Mouse (Mus musculus): ENCODE measurements at regions not wholly inside any gene's neighbourhood (a gene's known extent, or its start where the extent isn't known, plus 50 kb on each side); places are given as distances from the start of the nearest gene placed in this dataset.

- Histone ChIP-seq H3K4me1 (ENCODE audit: control insufficient read depth, insufficient read depth, low read length) (no peaks in the 10 kb centered on the region; the same call in 1 of the 2 replicates), H3K9ac (ENCODE audit: low read depth, low read length) (no peak overlapping the region), H3K27ac (no peak overlapping the region), H3K79me2 (replicated peaks; ENCODE audit: control insufficient read depth, insufficient read depth, low read length) (no peaks in the 10 kb centered on the region), H3K36me3 (ENCODE audit: control insufficient read depth, insufficient read depth, low read length) (no peaks in the 10 kb centered on the region), H3K4me3 (no peak overlapping the region), H3K27me3 (ENCODE audit: control insufficient read depth, insufficient read depth, low read length) (no peaks in the 10 kb centered on the region)
- TF ChIP-seq EP300 (IDR thresholded peaks at IDR 0.05; ENCODE audit: insufficient read depth, low read depth, low read length) = no peak
- no peak for TF ChIP-seq CTCF (IDR thresholded peaks at IDR 0.05)
- no peak for TF ChIP-seq POLR2A (IDR thresholded peaks at IDR 0.05; ENCODE audit: insufficient read depth, low read depth, low read length)
- no peak for DNase-seq
- 21% methylated on average over 2 of the region's 2 CpGs for WGBS
- intact Hi-C loops (cut with DNase I) = no loop called here
Observed at GRCm38 (mm10) chr3:117076734-117077133, 107.9 kb upstream of the Palmd start.

GRCm38 (mm10) chr3:117073399-117073798 lies 104.6 kb upstream of the Palmd start:
- Histone ChIP-seq H3K79me2 (replicated peaks; ENCODE audit: control insufficient read depth, insufficient read depth, low read length) (no peaks in the 10 kb centered on the region), H3K27me3 (ENCODE audit: control insufficient read depth, insufficient read depth, low read length) (no peaks in the 10 kb centered on the region), H3K9ac (ENCODE audit: low read depth, low read length) (no peak overlapping the region), H3K4me1 (ENCODE audit: control insufficient read depth, insufficient read depth, low read length) (no peaks in the 10 kb centered on the region; the same call in 1 of the 2 replicates), H3K4me3 (no peak overlapping the region), H3K36me3 (ENCODE audit: control insufficient read depth, insufficient read depth, low read length) (no peaks in the 10 kb centered on the region), H3K27ac (no peak overlapping the region)
- TF ChIP-seq EP300 (IDR thresholded peaks at IDR 0.05; ENCODE audit: insufficient read depth, low read depth, low read length) (no peak), CTCF (IDR thresholded peaks at IDR 0.05) (no peak), POLR2A (IDR thresholded peaks at IDR 0.05; ENCODE audit: insufficient read depth, low read depth, low read length) (no peak)
- intact Hi-C loops (cut with DNase I) = no loop called here
- 55% methylated on average over 4 of the region's 4 CpGs for WGBS
- no peak for DNase-seq

GRCm38 (mm10) chr3:117072998-117073397 lies 104.2 kb upstream of the Palmd start:
- no peak overlapping the region for H3K4me3 ChIP-seq
- no peaks in the 10 kb centered on the region for H3K36me3 ChIP-seq (ENCODE audit: control insufficient read depth, insufficient read depth, low read length)
- intact Hi-C loops (cut with DNase I) = no loop called here
- H3K27ac ChIP-seq = no peak overlapping the region
- no peak overlapping the region for H3K9ac ChIP-seq (ENCODE audit: low read depth, low read length)
- TF ChIP-seq EP300 (IDR thresholded peaks at IDR 0.05; ENCODE audit: insufficient read depth, low read depth, low read length) (no peak), CTCF (IDR thresholded peaks at IDR 0.05) (no peak), POLR2A (IDR thresholded peaks at IDR 0.05; ENCODE audit: insufficient read depth, low read depth, low read length) (no peak)
- no peaks in the 10 kb centered on the region; the same call in 1 of the 2 replicates for H3K4me1 ChIP-seq (ENCODE audit: control insufficient read depth, insufficient read depth, low read length)
- no peak for DNase-seq
- 76% methylated on average over 3 of the region's 3 CpGs for WGBS
- H3K27me3 ChIP-seq (ENCODE audit: control insufficient read depth, insufficient read depth, low read length) = no peaks in the 10 kb centered on the region
- H3K79me2 ChIP-seq (replicated peaks; ENCODE audit: control insufficient read depth, insufficient read depth, low read length) = no peaks in the 10 kb centered on the region

- no peaks in the 10 kb centered on the region for H3K27me3 ChIP-seq (ENCODE audit: control insufficient read depth, insufficient read depth, low read length)
- no peak overlapping the region for H3K4me3 ChIP-seq
- H3K4me1 ChIP-seq (ENCODE audit: control insufficient read depth, insufficient read depth, low read length) = peaks cover 4% of the 10 kb centered on the region
- H3K36me3 ChIP-seq (ENCODE audit: control insufficient read depth, insufficient read depth, low read length) = no peaks in the 10 kb centered on the region
- WGBS = 90% methylated on average over 5 of the region's 5 CpGs
- intact Hi-C loops (cut with DNase I) = no loop called here
- H3K79me2 ChIP-seq (replicated peaks; ENCODE audit: control insufficient read depth, insufficient read depth, low read length) = no peaks in the 10 kb centered on the region
- no peak overlapping the region for H3K27ac ChIP-seq
- TF ChIP-seq EP300 (IDR thresholded peaks at IDR 0.05; ENCODE audit: insufficient read depth, low read depth, low read length) (no peak), CTCF (IDR thresholded peaks at IDR 0.05) (no peak), POLR2A (IDR thresholded peaks at IDR 0.05; ENCODE audit: insufficient read depth, low read depth, low read length) (no peak)
- H3K9ac ChIP-seq (ENCODE audit: low read depth, low read length) = no peak overlapping the region
- DNase-seq = no peak
Observed at GRCm38 (mm10) chr3:117071851-117072250, 103.1 kb upstream of the Palmd start.

- no peak overlapping the region for H3K9ac ChIP-seq (ENCODE audit: low read depth, low read length)
- no peak overlapping the region for H3K4me3 ChIP-seq
- no peaks in the 10 kb centered on the region for H3K79me2 ChIP-seq (replicated peaks; ENCODE audit: control insufficient read depth, insufficient read depth, low read length)
- peaks cover 4% of the 10 kb centered on the region for H3K4me1 ChIP-seq (ENCODE audit: control insufficient read depth, insufficient read depth, low read length)
- TF ChIP-seq POLR2A (IDR thresholded peaks at IDR 0.05; ENCODE audit: insufficient read depth, low read depth, low read length) (0 out of 2 replicates have a peak, but pooled peaks have one; percentile 10), EP300 (IDR thresholded peaks at IDR 0.05; ENCODE audit: insufficient read depth, low read depth, low read length) (no peak)
- 43% methylated on average over 7 of the region's 7 CpGs for WGBS
- peak; percentile 22 to 26 for DNase-seq
- peak overlapping the region; percentile 62 for H3K27ac ChIP-seq
- no peaks in the 10 kb centered on the region for H3K36me3 ChIP-seq (ENCODE audit: control insufficient read depth, insufficient read depth, low read length)
- no peaks in the 10 kb centered on the region for H3K27me3 ChIP-seq (ENCODE audit: control insufficient read depth, insufficient read depth, low read length)
- intact Hi-C loops (cut with DNase I) = loop anchor here (5.0 kb wide), 3 partner anchors 40 to 145 kb away; no protein-coding TSS in a partner anchor
Observed at GRCm38 (mm10) chr3:117067470-117068053, 98.8 kb upstream of the Palmd start.

- Histone ChIP-seq H3K4me3 (no peak overlapping the region), H3K27ac (no peak overlapping the region), H3K4me1 (ENCODE audit: control insufficient read depth, insufficient read depth, low read length) (peaks cover 4% of the 10 kb centered on the region), H3K36me3 (ENCODE audit: control insufficient read depth, insufficient read depth, low read length) (no peaks in the 10 kb centered on the region), H3K79me2 (replicated peaks; ENCODE audit: control insufficient read depth, insufficient read depth, low read length) (no peaks in the 10 kb centered on the region), H3K9ac (ENCODE audit: low read depth, low read length) (no peak overlapping the region), H3K27me3 (ENCODE audit: control insufficient read depth, insufficient read depth, low read length) (no peaks in the 10 kb centered on the region)
- intact Hi-C loops (cut with DNase I) = loop anchor here (5.0 kb wide), 3 partner anchors 41 to 144 kb away; no protein-coding TSS in a partner anchor
- TF ChIP-seq POLR2A (IDR thresholded peaks at IDR 0.05; ENCODE audit: insufficient read depth, low read depth, low read length) = no peak
- TF ChIP-seq CTCF (IDR thresholded peaks at IDR 0.05) = no peak
- TF ChIP-seq EP300 (IDR thresholded peaks at IDR 0.05; ENCODE audit: insufficient read depth, low read depth, low read length) = no peak
- 90% methylated on average over 2 of the region's 2 CpGs for WGBS
- DNase-seq = no peak
Observed at GRCm38 (mm10) chr3:117065904-117066303, 97.1 kb upstream of the Palmd start.

All from heart, adult 2 months (tissue).